Mouse (Mus musculus) embryonic fibroblast, embryonic 13.5 days (primary cell): ENCODE results near the gene Slc30a6.

Source experiments
- CTCF ChIP-seq: IDR thresholded peaks from 2 replicates; pipeline ENCODE4 v1.5.1; 2011; ENCODE audit warnings: mild to moderate bottlenecking, control low read depth, low read length, moderate library complexity, borderline replicate concordance; ENCODE audit not compliant: insufficient read depth
- POLR2A ChIP-seq: IDR thresholded peaks from 2 replicates; pipeline ENCODE4 v1.6.1; 2011; ENCODE audit warnings: low read depth, mild to moderate bottlenecking, control low read depth, low read length, moderate library complexity

GRCm38 (mm10) chr17:74453928-74454327 is 58.5 kb downstream of the Slc30a6 start:
- TF ChIP-seq CTCF (no peak), POLR2A (no peak)
